Mouse (Mus musculus): ENCODE data around the gene Ifitm5. TPM values are rescaled to one million over a fixed set of nuclear protein-coding genes. Genes with fewer than 3 reads are reported as not detected.

The Ifitm5 gene
- total and polyA plus RNA-seq, 2 experiments from 2014 or later: 0.87 TPM; not detected in 1

DNA sequence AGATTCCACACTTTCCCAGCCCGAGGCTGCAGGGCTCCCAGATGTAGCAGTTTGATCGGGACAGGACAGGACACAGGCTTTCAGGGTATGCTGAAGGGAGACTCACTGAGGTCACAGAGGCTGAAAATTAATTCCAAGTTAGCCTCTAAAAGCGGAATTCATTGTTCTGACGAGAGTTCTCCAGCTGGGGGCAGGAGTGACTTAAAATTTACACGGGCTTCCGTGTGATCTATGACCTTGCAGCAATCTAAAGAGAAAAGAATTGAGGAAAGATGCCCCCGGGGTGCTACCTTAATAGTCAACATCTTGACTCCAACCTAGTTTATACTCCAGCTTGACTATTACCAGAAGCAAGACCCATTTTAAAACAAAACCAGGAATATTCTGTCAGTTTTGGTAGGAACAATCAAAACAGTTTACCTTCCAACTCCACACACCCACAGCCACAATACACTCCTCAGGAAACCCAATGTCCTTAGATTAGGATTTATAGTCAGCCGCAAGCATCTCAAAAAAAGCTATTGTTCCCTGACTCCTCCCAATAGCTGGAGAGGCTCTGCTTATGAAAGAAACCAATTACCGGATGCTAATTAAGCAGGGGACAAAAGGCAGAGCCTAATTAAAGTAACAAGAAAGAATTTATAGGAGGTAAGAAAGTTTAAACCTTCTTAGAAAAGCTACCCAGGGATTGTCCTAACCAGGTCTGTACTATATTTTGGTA is 9.2 kb upstream of the Ifitm5 start:
- no peak overlapping the region for H3K4me2 ChIP-seq (ENCODE audit: low read depth, low read length)
- no peaks in the 10 kb centered on the region for H3K27me3 ChIP-seq (ENCODE audit: control insufficient read depth, insufficient read depth, low read length)
- peak overlapping the region; percentile 13; the same call in 1 of the 2 replicates for H3K27ac ChIP-seq (ENCODE audit: low read depth)
- 15% methylated on average over 9 of the region's 9 CpGs for WGBS
- ATAC-seq (ENCODE audit: insufficient read depth, low read depth) (no peak), DNase-seq (ENCODE audit: low spot score) (peak; percentile 55)
- peak; percentile 47 for TF ChIP-seq CTCF (IDR thresholded peaks at IDR 0.05; ENCODE audit: low read depth)
- no peak for TF ChIP-seq EP300 (IDR thresholded peaks at IDR 0.05; ENCODE audit: low read depth)
- H3K9ac ChIP-seq (replicated peaks; ENCODE audit: low read depth, low read length): no peak overlapping the region
- peaks cover 11% of the 10 kb centered on the region; the same call in 1 of the 2 replicates for H3K4me1 ChIP-seq (ENCODE audit: control insufficient read depth, insufficient read depth)
- H3K9me3 ChIP-seq (replicated peaks; ENCODE audit: control insufficient read depth, low read length): no peaks in the 10 kb centered on the region
- no peak overlapping the region for H3K4me3 ChIP-seq (ENCODE audit: low read depth, low read length)
- H3K36me3 ChIP-seq (replicated peaks; ENCODE audit: control insufficient read depth, insufficient read depth, low read length): no peaks in the 10 kb centered on the region

- ATAC-seq (ENCODE audit: insufficient read depth, low read depth): no peak
- Histone ChIP-seq H3K4me2 (ENCODE audit: low read depth, low read length) (peak overlapping the region; percentile 74; the same call in 1 of the 2 replicates), H3K4me3 (ENCODE audit: low read depth, low read length) (no peak overlapping the region), H3K4me1 (ENCODE audit: control insufficient read depth, insufficient read depth) (peaks cover 17% of the 10 kb centered on the region), H3K36me3 (replicated peaks; ENCODE audit: control insufficient read depth, insufficient read depth, low read length) (no peaks in the 10 kb centered on the region), H3K9ac (replicated peaks; ENCODE audit: low read depth, low read length) (no peak overlapping the region; the same call in 1 of the 2 replicates), H3K27me3 (ENCODE audit: control insufficient read depth, insufficient read depth, low read length) (no peaks in the 10 kb centered on the region), H3K27ac (ENCODE audit: low read depth) (peak overlapping the region; percentile 91), H3K9me3 (replicated peaks; ENCODE audit: control insufficient read depth, low read length) (no peaks in the 10 kb centered on the region)
- DNase-seq (ENCODE audit: low spot score): no peak
- TF ChIP-seq CTCF (IDR thresholded peaks at IDR 0.05; ENCODE audit: low read depth): no peak
- no peak for TF ChIP-seq EP300 (IDR thresholded peaks at IDR 0.05; ENCODE audit: low read depth)
- 42% methylated on average over 6 of the region's 6 CpGs for WGBS
Observed at GRCm38 (mm10) chr7:140956556-140956869, 6.4 kb upstream of the Ifitm5 start.

DNA sequence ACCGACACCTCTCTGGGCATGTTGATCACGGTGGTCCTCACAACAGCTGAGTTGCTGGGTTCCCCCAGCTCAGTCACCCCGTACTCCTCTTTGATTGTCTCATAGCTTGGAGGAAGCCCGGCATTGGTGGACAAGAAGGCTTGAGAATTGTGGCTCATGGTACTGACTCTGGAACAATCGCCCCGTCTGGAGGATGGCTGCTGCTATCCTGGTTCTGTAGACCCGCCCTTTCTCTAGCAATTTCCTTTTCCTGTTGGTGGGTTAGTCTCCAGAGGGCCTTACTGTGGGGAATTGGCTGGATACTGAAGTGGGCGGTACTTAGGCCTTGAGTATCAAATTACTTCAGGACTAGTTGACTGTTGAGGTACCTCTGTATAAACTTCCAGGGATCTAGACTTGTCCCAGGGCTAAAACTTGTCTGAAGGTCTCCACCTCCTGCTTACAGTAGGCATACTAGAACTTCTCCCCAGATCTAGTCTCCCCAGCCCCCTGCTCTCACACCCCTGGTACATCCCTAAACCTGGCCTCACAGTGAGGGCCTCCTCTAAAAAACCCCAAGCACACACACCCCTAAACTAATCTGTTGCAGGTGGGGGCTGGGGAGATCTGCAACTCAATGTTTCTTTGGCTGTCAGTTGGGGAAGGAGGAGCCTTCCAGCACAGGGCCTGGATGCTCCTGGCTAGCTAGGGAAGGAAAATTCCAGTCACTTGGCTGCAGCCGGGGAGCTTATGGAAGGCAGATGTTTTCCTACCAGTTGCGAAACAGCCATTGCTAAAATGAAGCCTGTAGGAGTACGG is 5.9 kb upstream of the Ifitm5 start, which contains the start of the genes Gm45717 and Ifitm2:
Gene Gm45717, minus strand, starts transcription at position 180 of the 798 bp plus-strand sequence.
Gene Ifitm2, minus strand, starts transcription at position 230 of the 798 bp plus-strand sequence.
- H3K27ac ChIP-seq (ENCODE audit: low read depth): peak within 1 kb of the TSS; percentile 91
- H3K9me3 ChIP-seq (replicated peaks; ENCODE audit: control insufficient read depth, low read length): no peaks in the 10 kb centered on the region
- ATAC-seq (ENCODE audit: insufficient read depth, low read depth): peak; percentile 91
- no peaks in the 10 kb centered on the region for H3K36me3 ChIP-seq (replicated peaks; ENCODE audit: control insufficient read depth, insufficient read depth, low read length)
- TF ChIP-seq CTCF (IDR thresholded peaks at IDR 0.05; ENCODE audit: low read depth) (no peak), EP300 (IDR thresholded peaks at IDR 0.05; ENCODE audit: low read depth) (no peak)
- 7% methylated on average over 11 of the region's 11 CpGs for WGBS
- peak within 1 kb of the TSS; percentile 67 for H3K9ac ChIP-seq (replicated peaks; ENCODE audit: low read depth, low read length)
- DNase-seq (ENCODE audit: low spot score): peak; percentile 95
- peak within 1 kb of the TSS; percentile 59 for H3K4me3 ChIP-seq (ENCODE audit: low read depth, low read length)
- H3K4me2 ChIP-seq (ENCODE audit: low read depth, low read length): peak within 1 kb of the TSS; percentile 74
- peaks cover 18% of the 10 kb centered on the region for H3K4me1 ChIP-seq (ENCODE audit: control insufficient read depth, insufficient read depth)
- no peaks in the 10 kb centered on the region for H3K27me3 ChIP-seq (ENCODE audit: control insufficient read depth, insufficient read depth, low read length)

GRCm38 (mm10) chr7:140955342-140955741 is 5.3 kb upstream of the Ifitm5 start:
- ATAC-seq (ENCODE audit: insufficient read depth, low read depth) (peak; percentile 31; the same call in 1 of the 2 replicates), DNase-seq (ENCODE audit: low spot score) (peak; percentile 14)
- no peaks in the 10 kb centered on the region for H3K36me3 ChIP-seq (replicated peaks; ENCODE audit: control insufficient read depth, insufficient read depth, low read length)
- H3K9me3 ChIP-seq (replicated peaks; ENCODE audit: control insufficient read depth, low read length): no peaks in the 10 kb centered on the region
- H3K4me2 ChIP-seq (ENCODE audit: low read depth, low read length): peak overlapping the region; percentile 74
- WGBS: 2% methylated on average over 17 of the region's 17 CpGs
- peak overlapping the region; percentile 91 for H3K27ac ChIP-seq (ENCODE audit: low read depth)
- peaks cover 24% of the 10 kb centered on the region for H3K4me1 ChIP-seq (ENCODE audit: control insufficient read depth, insufficient read depth)
- TF ChIP-seq CTCF (IDR thresholded peaks at IDR 0.05; ENCODE audit: low read depth) (no peak), EP300 (IDR thresholded peaks at IDR 0.05; ENCODE audit: low read depth) (no peak)
- H3K4me3 ChIP-seq (ENCODE audit: low read depth, low read length): peak overlapping the region; percentile 59
- H3K9ac ChIP-seq (replicated peaks; ENCODE audit: low read depth, low read length): peak overlapping the region; percentile 67
- no peaks in the 10 kb centered on the region for H3K27me3 ChIP-seq (ENCODE audit: control insufficient read depth, insufficient read depth, low read length)

DNA sequence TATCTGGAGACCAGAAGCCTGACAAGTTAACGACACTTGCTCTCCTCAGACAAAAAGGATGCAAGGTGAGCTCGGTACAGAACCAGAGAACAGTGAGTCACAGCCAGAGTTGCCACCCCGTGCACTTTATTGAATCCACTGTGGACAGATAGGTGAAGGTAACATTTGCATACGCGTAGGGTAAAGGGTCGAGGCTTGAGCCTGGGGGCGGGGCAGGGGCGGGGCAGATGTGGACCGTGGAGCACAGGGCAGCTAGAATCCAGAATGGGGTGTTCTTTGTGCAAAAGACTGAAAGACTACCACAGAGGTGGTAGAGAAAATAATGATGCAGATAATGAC is 4.6 kb upstream of the Ifitm5 start:
- H3K4me1 ChIP-seq (ENCODE audit: control insufficient read depth, insufficient read depth): peaks cover 28% of the 10 kb centered on the region
- H3K4me3 ChIP-seq (ENCODE audit: low read depth, low read length): peak overlapping the region; percentile 59
- DNase-seq (ENCODE audit: low spot score): no peak
- 12% methylated on average over 9 of the region's 9 CpGs for WGBS
- TF ChIP-seq CTCF (IDR thresholded peaks at IDR 0.05; ENCODE audit: low read depth) (no peak), EP300 (IDR thresholded peaks at IDR 0.05; ENCODE audit: low read depth) (no peak)
- no peaks in the 10 kb centered on the region for H3K27me3 ChIP-seq (ENCODE audit: control insufficient read depth, insufficient read depth, low read length)
- H3K4me2 ChIP-seq (ENCODE audit: low read depth, low read length): peak overlapping the region; percentile 74
- peak overlapping the region; percentile 91; the same call in 1 of the 2 replicates for H3K27ac ChIP-seq (ENCODE audit: low read depth)
- ATAC-seq (ENCODE audit: insufficient read depth, low read depth): no peak
- peak overlapping the region; percentile 67 for H3K9ac ChIP-seq (replicated peaks; ENCODE audit: low read depth, low read length)
- H3K36me3 ChIP-seq (replicated peaks; ENCODE audit: control insufficient read depth, insufficient read depth, low read length): peaks cover 4% of the 10 kb centered on the region; the same call in 1 of the 2 replicates
- H3K9me3 ChIP-seq (replicated peaks; ENCODE audit: control insufficient read depth, low read length): no peaks in the 10 kb centered on the region

Measured in heart, postnatal 0 days (tissue).